Mouse (Mus musculus): ENCODE results near the gene Macc1.

Gene Macc1

GRCm38 (mm10) chr12:119386243-119386642 is 72.2 kb downstream of the Macc1 start:
- no peak for ATAC-seq (ENCODE audit: insufficient number of reproducible peaks, low FRiP score, low TSS enrichment)

DNA sequence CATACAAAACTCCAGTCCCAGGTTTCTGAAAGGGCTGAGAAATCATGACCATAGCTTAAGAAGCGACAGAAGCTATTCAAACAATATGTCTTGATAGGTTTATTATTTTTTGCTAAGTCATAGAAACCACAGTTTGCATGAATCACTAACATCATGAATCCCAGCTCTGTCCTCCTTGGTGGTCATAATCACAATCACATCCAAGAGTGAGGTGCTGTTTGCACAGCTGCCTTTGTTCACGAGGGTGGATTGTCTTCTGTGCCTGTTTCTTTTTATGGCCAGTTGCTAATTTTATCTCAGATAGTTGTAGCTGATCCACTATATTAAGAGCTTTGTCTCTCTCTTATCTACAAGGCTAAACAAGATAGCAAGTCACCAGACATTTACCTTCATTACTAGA is 72.6 kb downstream of the Macc1 start:
- no peak for ATAC-seq (ENCODE audit: insufficient number of reproducible peaks, low FRiP score, low TSS enrichment)

DNA sequence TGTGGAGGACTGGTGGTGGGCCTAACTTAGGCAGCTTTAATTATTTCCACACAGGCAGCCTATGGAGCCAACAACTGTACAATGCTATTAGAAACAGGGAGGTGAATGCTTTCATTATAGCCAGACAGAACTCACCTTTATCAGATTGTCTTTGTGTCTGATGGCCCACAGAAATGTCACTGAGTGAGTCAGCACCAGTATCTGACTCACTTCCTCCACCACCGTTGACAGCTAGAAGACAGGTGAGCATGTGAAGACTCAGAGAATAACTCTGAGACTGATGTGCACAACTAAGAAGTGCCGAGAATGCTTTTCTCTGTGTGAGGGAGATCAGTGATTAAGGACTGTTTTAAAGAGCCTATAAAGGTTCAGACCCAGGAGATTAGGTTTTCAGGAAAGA is 73.9 kb downstream of the Macc1 start:
- ATAC-seq (ENCODE audit: insufficient number of reproducible peaks, low FRiP score, low TSS enrichment) = no peak

DNA sequence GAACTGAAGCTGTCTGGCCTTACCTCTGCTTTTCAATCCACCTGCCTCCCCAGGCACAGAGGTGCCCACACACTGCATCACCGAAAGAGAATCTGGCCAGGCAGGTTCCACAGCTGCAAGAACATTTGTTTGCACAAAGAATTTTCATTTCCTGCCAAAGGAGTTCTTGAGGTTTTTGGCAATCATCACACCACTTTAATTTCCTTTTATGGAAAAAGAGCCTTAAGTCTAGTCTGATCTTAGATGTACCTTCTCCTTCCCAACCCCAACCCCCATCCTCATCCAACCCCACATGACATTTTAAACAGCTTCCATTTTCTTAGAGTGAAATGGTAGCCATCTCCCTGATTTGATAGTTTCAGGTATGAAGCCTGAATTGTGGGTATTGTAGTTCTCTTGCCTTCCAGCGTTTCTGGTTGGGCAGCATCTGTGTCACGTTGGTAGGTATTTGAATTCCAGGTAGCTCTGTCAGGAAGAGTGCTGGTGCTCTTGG is 76.2 kb downstream of the Macc1 start:
- no peak for ATAC-seq (ENCODE audit: insufficient number of reproducible peaks, low FRiP score, low TSS enrichment)

DNA sequence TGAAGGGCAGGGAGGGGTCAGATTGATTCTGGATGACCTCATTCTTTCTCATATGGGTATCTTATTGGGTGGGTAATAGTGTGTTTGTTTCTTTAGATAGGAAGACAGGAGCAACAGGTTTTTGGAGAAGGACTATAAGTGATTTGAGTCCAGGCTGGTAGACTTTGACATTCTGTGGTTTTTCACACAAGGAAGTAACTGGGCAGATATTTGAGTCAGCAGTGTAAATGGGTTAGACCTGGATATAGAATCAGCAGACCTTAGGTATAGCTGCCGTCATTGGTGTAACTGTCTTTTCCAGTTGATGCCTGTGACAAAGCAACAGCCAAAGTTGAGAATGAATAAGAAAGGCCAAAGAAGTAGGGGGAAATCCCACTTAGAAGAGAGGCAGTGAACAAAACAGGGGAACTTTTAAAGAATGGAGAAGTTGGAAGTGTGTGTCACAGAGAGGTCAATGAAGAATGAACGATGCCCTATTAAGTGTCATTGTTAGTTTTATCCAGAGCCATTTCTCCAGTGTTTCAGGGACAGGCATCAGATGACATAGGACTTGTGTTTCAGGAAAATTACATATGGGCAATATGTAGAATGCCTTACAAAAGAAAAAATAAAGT is 84.1 kb downstream of the Macc1 start:
- no peak for ATAC-seq (ENCODE audit: insufficient number of reproducible peaks, low FRiP score, low TSS enrichment)

DNA sequence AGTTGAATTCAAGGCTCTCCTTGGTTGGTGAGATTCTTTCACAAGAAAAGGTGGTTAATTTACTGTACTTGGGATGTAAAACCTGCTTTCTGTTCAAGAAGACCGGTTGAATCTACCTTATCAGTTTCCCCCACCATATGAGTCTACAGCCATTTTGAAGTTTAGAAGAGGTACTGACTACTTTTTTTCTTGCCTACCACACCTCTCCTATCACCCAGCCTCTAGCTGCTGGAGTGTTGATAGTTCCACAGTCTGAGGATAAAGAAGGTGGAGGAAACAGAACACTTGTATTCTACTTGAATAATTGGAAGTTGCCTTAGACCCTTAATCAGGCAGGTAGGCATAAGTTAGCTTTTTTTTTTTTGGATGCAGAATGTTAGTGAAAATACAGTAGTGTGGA is 88.2 kb downstream of the Macc1 start:
- no peak for ATAC-seq (ENCODE audit: insufficient number of reproducible peaks, low FRiP score, low TSS enrichment)

- no peak for ATAC-seq (ENCODE audit: insufficient number of reproducible peaks, low FRiP score, low TSS enrichment)
Measured at GRCm38 (mm10) chr12:119402796-119403195, 88.7 kb downstream of the Macc1 start.

- ATAC-seq (ENCODE audit: insufficient number of reproducible peaks, low FRiP score, low TSS enrichment) = no peak
Measured at GRCm38 (mm10) chr12:119404810-119405209, 90.7 kb downstream of the Macc1 start.

GRCm38 (mm10) chr12:119410522-119410921 is 96.5 kb downstream of the Macc1 start:
- ATAC-seq (ENCODE audit: insufficient number of reproducible peaks, low FRiP score, low TSS enrichment) = no peak

DNA sequence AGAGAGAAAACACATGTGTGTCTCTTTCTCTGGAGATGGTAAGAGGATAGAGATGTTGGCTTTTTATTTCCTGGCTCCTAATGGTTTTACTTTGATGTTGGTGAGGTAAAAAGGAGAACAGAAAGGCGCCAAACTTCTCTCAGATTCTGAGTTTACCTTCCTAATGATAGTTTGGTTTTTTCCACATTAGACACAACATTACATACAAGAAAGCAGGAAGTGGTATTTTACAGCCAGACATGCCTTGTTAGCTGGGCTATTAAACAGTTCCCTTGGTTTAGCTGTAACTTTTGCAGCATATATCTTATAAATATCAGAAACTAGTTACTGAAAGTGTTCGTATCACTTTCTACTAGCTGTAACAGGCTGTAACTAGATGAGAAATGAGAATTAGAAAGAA is 96.9 kb downstream of the Macc1 start:
- ATAC-seq (ENCODE audit: insufficient number of reproducible peaks, low FRiP score, low TSS enrichment) = no peak

- no peak for ATAC-seq (ENCODE audit: insufficient number of reproducible peaks, low FRiP score, low TSS enrichment)
Measured at GRCm38 (mm10) chr12:119411982-119412381, 97.9 kb downstream of the Macc1 start.

DNA sequence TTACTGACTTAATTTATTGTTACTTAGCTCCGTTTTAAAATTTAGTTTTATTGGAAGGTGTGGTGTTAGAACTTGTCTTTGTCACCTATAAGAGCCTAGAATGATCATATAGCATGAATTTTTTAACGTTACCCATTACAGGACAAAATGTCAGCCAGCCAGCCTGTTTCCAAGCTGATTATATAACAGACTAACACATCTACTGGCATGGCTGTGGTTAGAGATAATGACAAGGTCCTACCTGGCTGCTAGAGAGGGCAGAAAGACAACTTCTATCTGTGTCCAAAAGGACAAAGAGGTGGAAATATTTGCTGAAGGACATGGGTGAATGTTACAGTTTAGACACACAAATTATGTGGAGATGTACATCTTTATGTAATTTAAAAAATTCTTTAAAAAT is 101.8 kb downstream of the Macc1 start:
- no peak for ATAC-seq (ENCODE audit: insufficient number of reproducible peaks, low FRiP score, low TSS enrichment)

GRCm38 (mm10) chr12:119425749-119426148 is 111.7 kb downstream of the Macc1 start:
- ATAC-seq (ENCODE audit: insufficient number of reproducible peaks, low FRiP score, low TSS enrichment) = no peak

DNA sequence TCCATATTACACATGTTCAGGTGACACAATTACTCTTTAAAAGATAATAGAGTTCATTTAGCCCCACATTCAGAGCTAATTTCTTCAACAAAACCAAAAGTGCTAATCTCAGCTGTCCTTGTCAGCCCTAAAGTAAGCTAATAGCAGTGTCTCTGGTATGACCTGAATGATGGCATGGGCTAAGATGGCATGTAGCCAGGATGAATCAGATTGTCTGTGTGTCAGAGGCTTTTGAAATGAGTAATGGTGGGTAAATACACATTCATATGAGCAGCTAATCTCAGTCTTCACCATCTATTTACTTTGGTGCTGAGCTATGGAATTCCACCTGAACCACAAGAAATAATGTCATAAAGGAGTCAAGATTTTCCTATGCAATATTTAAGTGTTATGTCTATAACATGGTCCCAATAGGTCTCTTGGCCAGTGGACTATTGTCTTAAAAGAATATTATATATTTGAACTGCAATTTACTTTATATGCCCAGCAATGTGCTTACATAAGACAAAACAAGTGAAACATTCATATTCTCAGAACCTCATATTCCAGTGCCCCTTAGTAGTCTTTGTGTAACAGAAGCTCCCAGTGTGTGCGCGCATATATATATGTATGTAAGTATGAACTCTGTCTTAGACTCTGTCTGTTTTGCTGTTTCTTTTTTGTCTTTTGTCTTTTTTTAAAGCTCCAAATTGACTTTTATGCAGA is 112.3 kb downstream of the Macc1 start:
- no peak for ATAC-seq (ENCODE audit: insufficient number of reproducible peaks, low FRiP score, low TSS enrichment)

DNA sequence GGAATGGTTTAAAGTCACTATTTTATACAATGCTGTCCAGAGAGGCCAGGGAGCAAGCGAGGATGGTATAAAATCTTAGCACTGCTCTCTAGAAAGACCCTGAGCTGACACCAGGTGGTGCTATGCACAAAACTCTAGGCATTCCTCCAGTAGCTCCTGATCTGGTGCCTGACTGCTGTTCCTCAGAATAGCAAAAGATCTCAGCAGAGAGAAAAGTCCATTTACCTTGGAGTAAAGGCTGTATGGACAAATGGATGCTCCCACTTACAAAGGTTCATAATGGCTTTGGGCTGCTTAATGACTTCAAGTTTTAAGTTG is 112.8 kb downstream of the Macc1 start:
- no peak for ATAC-seq (ENCODE audit: insufficient number of reproducible peaks, low FRiP score, low TSS enrichment)

GRCm38 (mm10) chr12:119440720-119441119 is 126.7 kb downstream of the Macc1 start:
- ATAC-seq (ENCODE audit: insufficient number of reproducible peaks, low FRiP score, low TSS enrichment) = no peak

DNA sequence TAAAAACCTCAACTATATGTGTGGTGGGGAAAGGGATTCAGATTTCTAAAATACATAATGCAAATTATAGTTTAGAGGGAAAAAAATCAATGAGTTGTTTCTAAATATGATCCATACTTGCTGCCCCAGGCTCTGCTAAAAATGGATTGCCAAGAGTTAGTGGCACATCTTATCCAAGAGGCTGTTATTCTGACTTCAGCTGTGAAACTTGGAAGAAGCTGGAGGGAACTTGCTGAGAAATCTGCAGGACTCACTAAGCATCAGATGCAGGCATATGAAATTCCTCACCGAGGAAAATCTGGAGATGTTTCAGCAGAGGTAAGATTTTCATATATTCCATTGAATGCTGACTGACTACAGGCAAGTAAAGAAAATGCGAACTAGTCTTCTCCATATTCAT is 136.0 kb downstream of the Macc1 start:
- no peak for ATAC-seq (ENCODE audit: insufficient number of reproducible peaks, low FRiP score, low TSS enrichment)

DNA sequence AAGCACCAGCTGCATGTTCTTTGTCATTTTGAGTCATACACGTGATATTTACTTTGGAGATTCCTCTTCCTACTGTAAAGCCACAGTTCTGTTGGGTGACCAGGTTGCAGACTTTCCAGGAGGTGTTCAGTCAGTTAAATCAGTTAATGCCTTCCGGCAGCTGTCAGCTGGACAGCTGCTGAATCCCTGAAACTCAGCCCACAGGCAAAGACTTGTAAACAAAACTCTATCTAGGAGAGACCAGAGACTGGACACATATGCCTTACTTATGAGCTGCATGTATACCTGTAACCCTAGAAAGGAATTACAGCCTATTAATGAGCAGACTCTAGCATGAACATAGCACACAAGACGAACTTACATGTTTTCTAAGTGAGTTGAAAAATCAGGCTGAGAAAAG is 137.2 kb downstream of the Macc1 start:
- no peak for ATAC-seq (ENCODE audit: insufficient number of reproducible peaks, low FRiP score, low TSS enrichment)

GRCm38 (mm10) chr12:119454076-119454475 is 140.0 kb downstream of the Macc1 start:
- ATAC-seq (ENCODE audit: insufficient number of reproducible peaks, low FRiP score, low TSS enrichment) = no peak

DNA sequence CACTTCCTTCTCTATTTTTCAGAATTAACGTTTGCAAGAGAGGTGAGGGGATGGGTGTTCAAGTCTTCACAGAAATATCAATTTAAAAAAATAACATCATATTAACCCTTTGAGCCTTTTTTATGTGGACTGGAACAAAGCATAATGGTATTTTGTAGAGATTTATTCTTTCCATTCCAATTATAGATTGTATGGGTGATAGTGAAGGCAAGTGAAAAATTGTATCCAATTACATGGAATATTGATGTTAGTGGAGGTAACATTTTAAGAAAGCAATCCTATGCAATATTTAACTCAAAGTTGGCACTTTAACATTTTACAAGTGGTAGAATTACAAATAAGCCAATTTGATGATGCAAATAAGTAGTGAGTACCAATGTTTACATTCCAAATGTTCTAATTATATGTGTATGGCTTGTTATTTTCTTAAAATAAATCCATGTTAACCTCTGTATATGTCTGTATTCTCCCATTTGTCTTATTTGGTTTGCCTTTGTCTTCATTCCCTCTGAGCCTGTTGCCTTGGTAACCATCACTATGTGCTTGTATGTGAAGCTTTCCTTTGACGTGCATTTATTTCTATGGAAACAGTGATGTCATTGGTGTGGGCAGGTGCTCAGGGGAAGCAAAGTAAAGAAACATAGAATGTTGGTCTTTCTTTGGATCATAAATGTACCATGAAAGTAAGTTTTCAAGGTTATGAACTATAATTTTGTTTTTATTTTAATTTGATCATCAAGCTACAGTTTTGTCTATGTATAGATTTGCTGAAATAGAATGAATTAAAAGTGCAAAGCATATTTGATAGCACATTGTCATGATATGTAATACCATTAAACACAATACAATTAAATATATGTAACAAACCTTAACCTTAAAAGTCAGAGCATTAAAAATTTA is 150.2 kb downstream of the Macc1 start:
- ATAC-seq (ENCODE audit: insufficient number of reproducible peaks, low FRiP score, low TSS enrichment) = no peak

- no peak for ATAC-seq (ENCODE audit: insufficient number of reproducible peaks, low FRiP score, low TSS enrichment)
Measured at GRCm38 (mm10) chr12:119464940-119465245, 150.8 kb downstream of the Macc1 start.

- no peak for ATAC-seq (ENCODE audit: insufficient number of reproducible peaks, low FRiP score, low TSS enrichment)
Measured at GRCm38 (mm10) chr12:119467656-119468055, 153.6 kb downstream of the Macc1 start.

Data from cerebellum, adult (tissue).